Mouse (Mus musculus) lung, adult 2 months (tissue): ENCODE data around the gene Exd2.

Experiments
- CTCF ChIP-seq: fragments of 200-500 bp; IDR thresholded peaks from 2 replicates; pipeline ENCODE4 v1.5.1; 2011; ENCODE audit warnings: mild to moderate bottlenecking, low read length, control low read depth; ENCODE audit not compliant: insufficient read depth
- POLR2A ChIP-seq: fragments of 200-500 bp; IDR thresholded peaks from 2 replicates; pipeline ENCODE4 v1.6.1; 2011; ENCODE audit warnings: low read depth, mild to moderate bottlenecking, control low read depth, low read length, borderline replicate concordance; ENCODE audit errors: extremely low read depth

DNA sequence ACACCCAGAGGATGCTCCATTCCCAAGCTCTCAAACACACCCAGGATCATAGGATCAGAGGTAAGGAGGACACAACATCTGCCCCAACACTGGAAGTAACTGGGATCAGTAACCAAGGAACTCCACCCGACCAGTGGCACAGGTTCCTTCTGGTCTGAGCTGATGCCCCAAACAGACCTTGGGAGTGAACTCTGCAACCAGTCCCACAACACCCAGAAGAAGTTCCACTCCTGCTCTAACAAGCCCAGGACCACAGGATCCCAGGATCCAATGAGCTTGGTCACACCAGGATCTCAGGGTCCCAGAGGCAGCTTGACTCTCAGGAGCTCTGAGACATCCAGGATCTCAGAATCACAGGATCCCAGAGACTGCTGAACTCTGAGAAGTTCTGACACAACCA lies 9.4 kb upstream of the Exd2 start:
- no peak for TF ChIP-seq POLR2A
- TF ChIP-seq CTCF, result no peak
